Mouse (Mus musculus) megakaryocyte, embryonic 14.5 days (primary cell): ENCODE measurements around the gene Tulp1. TPM values are rescaled to one million over a fixed set of nuclear protein-coding genes. Genes with fewer than 3 reads are reported as not detected.
"Not testable (repeated sequence)": the region's sequence is repeated elsewhere in the genome, so short reads cannot be mapped to it uniquely, and the experiment has no call there.

ENCODE experiments used
- H3K27me3 ChIP-seq: replicated peaks from 2 replicates; pipeline ENCODE3; 2012; ENCODE audit warnings: inconsistent platforms
- H3K36me3 ChIP-seq: replicated peaks from 2 replicates; pipeline ENCODE3; 2012; ENCODE audit warnings: low read length, inconsistent platforms, mixed read lengths
- H3K4me1 ChIP-seq: 2 replicates; pipeline ENCODE4 v1.6.1; 2012; ENCODE audit warnings: inconsistent platforms
- H3K4me3 ChIP-seq: replicated peaks from 2 replicates; pipeline ENCODE3; 2012; ENCODE audit warnings: moderate library complexity, mild to moderate bottlenecking, inconsistent platforms
- H3K9me3 ChIP-seq: 2 replicates; pipeline ENCODE4 v1.6.1; 2012; ENCODE audit warnings: inconsistent platforms
- FLI1 ChIP-seq: IDR thresholded peaks from 2 replicates; pipeline ENCODE4 v1.6.1; 2012; ENCODE audit warnings: low read length, inconsistent platforms, mixed read lengths
- GATA1 ChIP-seq: IDR thresholded peaks from 3 replicates; pipeline ENCODE4 v1.6.1; 2012; ENCODE audit warnings: mixed read lengths, low read length, inconsistent platforms, borderline replicate concordance
- polyA plus RNA-seq: library from polyadenylated mRNA; stranded (reverse); fragments of >175 nt; gene quantifications from 2 replicates; pipeline ENCODE4 v1.2.3, GENCODE M21; 2012; ENCODE audit warnings: low replicate concordance; ENCODE audit not compliant: insufficient read depth

Tulp1 gene
- polyA plus RNA-seq: 2.7 TPM in 1 of 2 replicates, not detected in the other

- Histone ChIP-seq H3K36me3 (no peaks in the 10 kb centered on the region), H3K4me1 (peaks cover 43% of the 10 kb centered on the region), H3K27me3 (peaks cover 61% of the 10 kb centered on the region), H3K4me3 (no peak within 1 kb of the TSS), H3K9me3 (peaks cover 4% of the 10 kb centered on the region)
- no peak for TF ChIP-seq FLI1
- no peak for TF ChIP-seq GATA1
These were observed at the start of gene Tulp1 for GRCm38 (mm10) chr17:28365122-28365521. Gene Tulp1 (minus strand): TSS chr17:28365222.

GRCm38 (mm10) chr17:28411381-28411960 lies 46.4 kb upstream of the Tulp1 start:
- Histone ChIP-seq H3K4me1 (peaks cover 14% of the 10 kb centered on the region), H3K36me3 (peaks cover 68% of the 10 kb centered on the region), H3K9me3 (no peaks in the 10 kb centered on the region), H3K27me3 (no peaks in the 10 kb centered on the region), H3K4me3 (no peak overlapping the region)
- TF ChIP-seq FLI1: no peak
- no peak for TF ChIP-seq GATA1

- peaks cover 69% of the 10 kb centered on the region for H3K36me3 ChIP-seq
- H3K4me3 ChIP-seq: no peak overlapping the region
- TF ChIP-seq GATA1 (no peak), FLI1 (no peak)
- no peaks in the 10 kb centered on the region for H3K9me3 ChIP-seq
- peaks cover 14% of the 10 kb centered on the region for H3K4me1 ChIP-seq
- H3K27me3 ChIP-seq: no peaks in the 10 kb centered on the region
These were observed 45.7 kb upstream of the Tulp1 start for GRCm38 (mm10) chr17:28410731-28411130.

GRCm38 (mm10) chr17:28408251-28408918 lies 43.4 kb upstream of the Tulp1 start:
- H3K4me3 ChIP-seq: no peak overlapping the region
- H3K36me3 ChIP-seq: peaks cover 61% of the 10 kb centered on the region

GRCm38 (mm10) chr17:28407418-28408250 lies 42.6 kb upstream of the Tulp1 start:
- no peak for TF ChIP-seq GATA1
- TF ChIP-seq FLI1: no peak
- Histone ChIP-seq H3K4me3 (peak overlapping the region; percentile 31), H3K36me3 (peaks cover 58% of the 10 kb centered on the region), H3K4me1 (peaks cover 14% of the 10 kb centered on the region), H3K9me3 (no peaks in the 10 kb centered on the region), H3K27me3 (no peaks in the 10 kb centered on the region)

More at GRCm38 (mm10) chr17:28408251-28408918, 43.4 kb upstream of the Tulp1 start:
- Histone ChIP-seq H3K4me1 (peaks cover 14% of the 10 kb centered on the region), H3K9me3 (no peaks in the 10 kb centered on the region), H3K27me3 (no peaks in the 10 kb centered on the region)
- TF ChIP-seq GATA1 (no peak), FLI1 (no peak)

GRCm38 (mm10) chr17:28406471-28406870 lies 41.4 kb upstream of the Tulp1 start:
- Histone ChIP-seq H3K27me3 (no peaks in the 10 kb centered on the region), H3K4me3 (no peak overlapping the region), H3K9me3 (no peaks in the 10 kb centered on the region), H3K36me3 (peaks cover 56% of the 10 kb centered on the region), H3K4me1 (peaks cover 14% of the 10 kb centered on the region)
- TF ChIP-seq FLI1 (no peak), GATA1 (no peak)

GRCm38 (mm10) chr17:28404745-28405144 lies 39.7 kb upstream of the Tulp1 start:
- H3K4me3 ChIP-seq, H3K9me3 ChIP-seq, H3K27me3 ChIP-seq: not testable (repeated sequence)
- Histone ChIP-seq H3K4me1 (peaks cover 14% of the 10 kb centered on the region), H3K36me3 (peaks cover 56% of the 10 kb centered on the region)

- H3K4me1 ChIP-seq: peaks cover 14% of the 10 kb centered on the region
These were observed 39.3 kb upstream of the Tulp1 start for GRCm38 (mm10) chr17:28404301-28404700.

GRCm38 (mm10) chr17:28394994-28395393 lies 30.0 kb upstream of the Tulp1 start:
- Histone ChIP-seq H3K4me1 (peaks cover 22% of the 10 kb centered on the region), H3K9me3 (no peaks in the 10 kb centered on the region), H3K36me3 (peaks cover 29% of the 10 kb centered on the region), H3K27me3 (peaks cover 9% of the 10 kb centered on the region), H3K4me3 (no peak overlapping the region)
- TF ChIP-seq GATA1 (no peak), FLI1 (no peak)

More at GRCm38 (mm10) chr17:28404301-28404700, 39.3 kb upstream of the Tulp1 start:
- TF ChIP-seq GATA1 (no peak), FLI1 (no peak)
- Histone ChIP-seq H3K9me3 (no peaks in the 10 kb centered on the region), H3K4me3 (no peak overlapping the region), H3K27me3 (no peaks in the 10 kb centered on the region), H3K36me3 (peaks cover 60% of the 10 kb centered on the region)
